Mouse (Mus musculus) MEL (cell line): ENCODE measurements at regions not wholly inside any gene's neighbourhood (a gene's known extent, or its start where the extent isn't known, plus 50 kb on each side); places are given as distances from the start of the nearest gene placed in this dataset.

Experiments
- DNase-seq: peaks from one replicate; pipeline ENCODE4 v3.0.0; 2011; ENCODE audit warnings: low read depth, low spot score
- H3K27ac ChIP-seq: 2 replicates; pipeline ENCODE4 v1.5.1; 2012; ENCODE audit warnings: low read depth, mild to moderate bottlenecking, control low read depth, low read length, moderate library complexity; ENCODE audit not compliant: control insufficient read depth
- H3K27me3 ChIP-seq, 2 experiments: fragments of 150-350 bp in 1 of 2; sonication (generic) in 1 of 2; 2 replicates each; pipeline ENCODE4 v1.6.1; 2012; ENCODE audit warnings: low read length in 2 of 2, mild to moderate bottlenecking in 2 of 2, improper control_type of control experiment in 1 of 2, moderate library complexity in 1 of 2; ENCODE audit not compliant: insufficient read depth in 2 of 2, control insufficient read depth in 1 of 2
- H3K36me3 ChIP-seq, 2 experiments: 2 replicates each; pipeline ENCODE4 v1.6.1; 2012 to 2014; ENCODE audit warnings: low read length in 2 of 2, improper control_type of control experiment in 1 of 2, inconsistent platforms in 1 of 2, mild to moderate bottlenecking in 1 of 2; ENCODE audit not compliant: insufficient read depth in 2 of 2, control insufficient read depth in 1 of 2
- H3K4me1 ChIP-seq, 2 experiments: fragments of 150-350 bp in 1 of 2; sonication (generic) in 1 of 2; 2 replicates each; pipeline ENCODE4 v1.6.1; 2012; ENCODE audit warnings: low read length in 2 of 2, improper control_type of control experiment in 1 of 2, mild to moderate bottlenecking in 1 of 2; ENCODE audit not compliant: insufficient read depth in 2 of 2, control insufficient read depth in 1 of 2
- H3K4me3 ChIP-seq, 2 experiments: fragments of 150-350 bp in 1 of 2; sonication (generic) in 1 of 2; 2 replicates each; pipeline ENCODE4 v1.5.1; 2012; ENCODE audit warnings: low read depth in 2 of 2, low read length in 2 of 2, mild to moderate bottlenecking in 2 of 2, moderate library complexity in 2 of 2, control low read depth in 1 of 2, improper control_type of control experiment in 1 of 2; ENCODE audit not compliant: control insufficient read depth in 1 of 2, insufficient read depth in 1 of 2
- H3K79me2 ChIP-seq: 2 replicates; pipeline ENCODE4 v1.6.1; 2012; ENCODE audit warnings: mild to moderate bottlenecking, low read length, moderate library complexity; ENCODE audit not compliant: control insufficient read depth, poor library complexity, insufficient read depth
- H3K9ac ChIP-seq: 2 replicates; pipeline ENCODE4 v1.6.1; 2012; ENCODE audit warnings: low read depth, mild to moderate bottlenecking, control low read depth, low read length, moderate library complexity; ENCODE audit not compliant: control insufficient read depth, poor library complexity, severe bottlenecking
- H3K9me3 ChIP-seq: fragments of 150-350 bp; sonication (generic); replicated peaks from 2 replicates; pipeline ENCODE4 v1.6.1; 2012; ENCODE audit warnings: mild to moderate bottlenecking, low read length, improper control_type of control experiment, moderate library complexity; ENCODE audit not compliant: insufficient read depth
- CHD1 ChIP-seq: IDR thresholded peaks from 2 replicates; pipeline ENCODE4 v1.6.1; 2012; ENCODE audit warnings: low read depth, mild to moderate bottlenecking, inconsistent platforms, low read length, improper control_type of control experiment
- CTCF ChIP-seq, 3 experiments: IDR thresholded peaks in 2 of 3; conservative IDR thresholded peaks in 1 of 3; 2 replicates each; pipeline ENCODE4 v1.5.1; 2011 to 2012; ENCODE audit warnings: low read length in 3 of 3, low read depth in 2 of 3, mild to moderate bottlenecking in 2 of 3, improper control_type of control experiment in 1 of 3, inconsistent platforms in 1 of 3, mixed read lengths in 1 of 3, moderate library complexity in 1 of 3; ENCODE audit not compliant: control insufficient read depth in 1 of 3, insufficient read depth in 1 of 3, poor library complexity in 1 of 3, severe bottlenecking in 1 of 3
- E2F4 ChIP-seq: IDR thresholded peaks from 2 replicates; pipeline ENCODE4 v1.6.1; 2011; ENCODE audit warnings: low read depth, low read length, improper control_type of control experiment, borderline replicate concordance
- GATA1 ChIP-seq: IDR thresholded peaks from 2 replicates; pipeline ENCODE4 v1.6.1; 2011; ENCODE audit warnings: low read depth, low read length, improper control_type of control experiment
- MEF2A ChIP-seq: IDR thresholded peaks from 2 replicates; pipeline ENCODE4 v1.6.1; 2014; ENCODE audit warnings: low read depth, mild to moderate bottlenecking, inconsistent platforms, low read length, improper control_type of control experiment; ENCODE audit not compliant: poor library complexity, insufficient replicate concordance, severe bottlenecking; ENCODE audit errors: extremely low read depth
- MXI1 ChIP-seq: IDR thresholded peaks from 2 replicates; pipeline ENCODE4 v1.6.1; 2011; ENCODE audit warnings: mild to moderate bottlenecking, low read depth, low read length, improper control_type of control experiment
- MYB ChIP-seq: IDR thresholded peaks from 2 replicates; pipeline ENCODE4 v1.6.1; 2011; ENCODE audit warnings: mild to moderate bottlenecking, low read depth, low read length, improper control_type of control experiment
- POLR2A ChIP-seq, 2 experiments: IDR thresholded peaks; 2 replicates each; pipeline ENCODE4 v1.6.1; 2011 to 2012; ENCODE audit warnings: low read length in 2 of 2, mild to moderate bottlenecking in 2 of 2, control low read depth in 1 of 2, improper control_type of control experiment in 1 of 2, low read depth in 1 of 2, moderate library complexity in 1 of 2; ENCODE audit not compliant: control insufficient read depth in 1 of 2, insufficient read depth in 1 of 2, poor library complexity in 1 of 2
- POLR2AphosphoS2 ChIP-seq: IDR thresholded peaks from 2 replicates; pipeline ENCODE4 v1.6.1; 2011; ENCODE audit warnings: low read length, improper control_type of control experiment
- SMC3 ChIP-seq: IDR thresholded peaks from 2 replicates; pipeline ENCODE4 v1.6.1; 2011; ENCODE audit warnings: low read depth, low read length, improper control_type of control experiment
- TAL1 ChIP-seq: IDR thresholded peaks from 2 replicates; pipeline ENCODE4 v1.6.1; 2012; ENCODE audit warnings: mild to moderate bottlenecking, inconsistent platforms, low read length, moderate library complexity, mixed read lengths
- USF1 ChIP-seq: IDR thresholded peaks from 2 replicates; pipeline ENCODE4 v1.6.1; 2014; ENCODE audit warnings: low read depth, mild to moderate bottlenecking, inconsistent platforms, low read length, improper control_type of control experiment, moderate library complexity
- ZC3H11A ChIP-seq: IDR thresholded peaks from 2 replicates; pipeline ENCODE4 v1.6.1; 2012; ENCODE audit warnings: low read depth, mild to moderate bottlenecking, inconsistent platforms, low read length, improper control_type of control experiment

DNA sequence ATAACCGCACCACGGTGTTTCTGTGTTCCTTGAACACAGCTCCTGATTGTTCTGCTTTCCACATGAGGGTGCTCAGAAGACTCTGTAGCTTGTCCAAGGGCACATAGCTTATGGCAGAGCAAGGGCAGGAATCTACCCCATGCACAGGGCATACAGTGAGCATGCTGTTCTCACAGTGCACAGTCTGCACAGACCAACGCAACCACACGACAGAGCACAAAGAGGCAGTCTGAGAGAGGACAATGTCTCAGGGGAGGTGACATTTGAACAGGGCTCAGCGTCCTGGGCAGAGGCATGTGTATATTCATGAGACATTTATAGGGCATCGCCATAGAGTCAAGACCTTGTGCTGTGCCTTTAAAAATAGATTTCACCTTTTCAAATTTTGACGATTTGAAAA, 148.6 kb downstream of the Ddx11 start:
- Histone ChIP-seq H3K9ac (no peak overlapping the region), H3K27ac (no peak overlapping the region), H3K36me3 (no peaks in the 10 kb centered on the region), H3K79me2 (no peaks in the 10 kb centered on the region), H3K4me3 (no peak overlapping the region), H3K4me1 (no peaks in the 10 kb centered on the region), H3K27me3 (no peaks in the 10 kb centered on the region), H3K9me3 (no peaks in the 10 kb centered on the region)
- DNase-seq, result no peak
- TF ChIP-seq CTCF (IDR thresholded peaks at IDR 0.05 in 2 of 3, conservative IDR thresholded peaks at IDR 0.05 in 1 of 3; ENCODE audit: control insufficient read depth in 1 of 3, insufficient read depth in 1 of 3, low read depth in 2 of 3, low read length in 3 of 3, poor library complexity in 1 of 3, severe bottlenecking in 1 of 3), result no peak
- TF ChIP-seq POLR2A (IDR thresholded peaks at IDR 0.05; ENCODE audit: control insufficient read depth in 1 of 2, insufficient read depth in 1 of 2, low read depth in 1 of 2, low read length in 2 of 2, poor library complexity in 1 of 2), result no peak
- TF ChIP-seq CHD1, result no peak
- no peak for TF ChIP-seq USF1
- TF ChIP-seq MXI1, result no peak
- TF ChIP-seq ZC3H11A, result no peak
- no peak for TF ChIP-seq GATA1
- no peak for TF ChIP-seq MYB
- no peak for TF ChIP-seq SMC3

DNA sequence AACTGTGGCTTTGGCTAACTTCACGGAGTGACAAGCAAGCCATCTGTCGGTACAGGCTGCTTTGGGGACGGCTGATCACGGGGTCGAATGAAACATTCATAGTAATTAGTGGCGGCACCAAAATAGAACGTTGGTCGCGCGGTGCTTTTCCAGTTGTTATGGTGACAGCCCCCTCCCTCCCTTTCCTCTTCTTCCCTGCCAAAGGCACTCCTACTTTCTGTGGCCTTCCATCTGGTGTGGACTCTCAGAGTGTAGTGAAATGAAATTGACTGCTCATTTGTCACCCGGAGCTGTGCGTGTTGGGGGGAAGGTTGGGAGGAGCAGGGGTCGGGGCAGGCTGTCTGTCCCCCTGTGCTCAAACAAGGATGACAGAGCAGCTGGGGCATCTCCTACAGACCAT, 153.5 kb downstream of the Ddx11 start:
- Histone ChIP-seq H3K27me3 (no peaks in the 10 kb centered on the region), H3K4me3 (no peak overlapping the region), H3K36me3 (no peaks in the 10 kb centered on the region), H3K79me2 (no peaks in the 10 kb centered on the region), H3K9me3 (no peaks in the 10 kb centered on the region), H3K27ac (no peak overlapping the region), H3K9ac (no peak overlapping the region), H3K4me1 (no peaks in the 10 kb centered on the region)
- DNase-seq, result no peak
- TF ChIP-seq CHD1, result no peak
- no peak for TF ChIP-seq POLR2AphosphoS2
- TF ChIP-seq E2F4, result no peak
- no peak for TF ChIP-seq TAL1
- TF ChIP-seq GATA1, result no peak
- no peak for TF ChIP-seq ZC3H11A
- TF ChIP-seq SMC3, result no peak
- TF ChIP-seq POLR2A (IDR thresholded peaks at IDR 0.05; ENCODE audit: control insufficient read depth in 1 of 2, insufficient read depth in 1 of 2, low read depth in 1 of 2, low read length in 2 of 2, poor library complexity in 1 of 2), result no peak

- no peaks in the 10 kb centered on the region for H3K4me1 ChIP-seq
- no peak for TF ChIP-seq MEF2A
- H3K4me3 ChIP-seq, result no peak overlapping the region
- H3K9me3 ChIP-seq, result no peaks in the 10 kb centered on the region
- no peaks in the 10 kb centered on the region for H3K27me3 ChIP-seq
- no peak for DNase-seq
- H3K27ac ChIP-seq, result no peak overlapping the region
- H3K9ac ChIP-seq, result no peak overlapping the region
- H3K36me3 ChIP-seq, result no peaks in the 10 kb centered on the region
- no peaks in the 10 kb centered on the region for H3K79me2 ChIP-seq
Observed at GRCm38 (mm10) chr17:66278037-66278436, 154.7 kb downstream of the Ddx11 start.
